Mouse (Mus musculus): Measurements from ENCODE around the gene Smim13. TPM values are rescaled to one million over a fixed set of nuclear protein-coding genes. Genes with fewer than 3 reads are reported as not detected.

The Smim13 gene
- polyA plus RNA-seq, 1 experiment from 2014 or later = 4.8 TPM

- H3K4me3 ChIP-seq (ENCODE audit: low read depth, low read length) = no peak overlapping the region
- WGBS = 87% methylated on average over 4 of the region's 4 CpGs
These were observed 41.9 kb downstream of the Smim13 start for GRCm38 (mm10) chr13:41291466-41291974.

DNA sequence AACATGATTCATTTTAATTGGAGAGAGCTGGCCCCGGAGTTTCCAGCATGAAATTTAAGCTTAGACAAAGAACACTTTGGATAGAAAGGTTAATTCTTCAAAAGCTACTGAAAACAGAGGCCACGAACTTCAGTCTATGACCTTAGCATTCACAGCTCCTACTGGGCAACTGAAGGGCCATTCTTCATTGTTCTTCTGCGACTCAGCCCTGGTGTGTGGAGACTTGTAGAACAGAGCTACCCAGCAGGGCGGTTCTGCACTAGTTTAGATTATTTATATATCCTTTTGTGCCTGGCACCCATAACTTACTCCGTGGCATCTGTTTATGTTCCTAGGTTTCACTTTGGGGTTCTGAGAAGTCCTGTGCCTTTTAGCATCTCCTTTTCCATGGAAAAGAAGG, 44.0 kb downstream of the Smim13 start:
- ATAC-seq = no peak
- no peak overlapping the region for H3K4me3 ChIP-seq (ENCODE audit: low read depth, low read length)
- H3K9me3 ChIP-seq (ENCODE audit: control insufficient read depth) = no peaks in the 10 kb centered on the region
- H3K4me1 ChIP-seq (replicated peaks; ENCODE audit: control insufficient read depth, insufficient read depth, low read length) = no peaks in the 10 kb centered on the region
- no peaks in the 10 kb centered on the region for H3K27me3 ChIP-seq (replicated peaks; ENCODE audit: control insufficient read depth, insufficient read depth, low read length)
- H3K4me2 ChIP-seq (replicated peaks; ENCODE audit: low read depth) = no peak overlapping the region
- WGBS = 58% methylated on average over 5 of the region's 5 CpGs
- H3K36me3 ChIP-seq (ENCODE audit: control insufficient read depth, insufficient read depth) = no peaks in the 10 kb centered on the region
- no peak overlapping the region for H3K9ac ChIP-seq (ENCODE audit: low read depth, low read length)
- no peak overlapping the region for H3K27ac ChIP-seq (ENCODE audit: low read depth, low read length)
- TF ChIP-seq CTCF (IDR thresholded peaks at IDR 0.05; ENCODE audit: low read depth) = no peak

More at GRCm38 (mm10) chr13:41291466-41291974, 41.9 kb downstream of the Smim13 start:
- H3K4me2 ChIP-seq (replicated peaks; ENCODE audit: low read depth) = no peak overlapping the region
- no peak for TF ChIP-seq CTCF (IDR thresholded peaks at IDR 0.05; ENCODE audit: low read depth)
- no peaks in the 10 kb centered on the region for H3K36me3 ChIP-seq (ENCODE audit: control insufficient read depth, insufficient read depth)
- no peaks in the 10 kb centered on the region for H3K9me3 ChIP-seq (ENCODE audit: control insufficient read depth)
- no peak overlapping the region for H3K9ac ChIP-seq (ENCODE audit: low read depth, low read length)
- H3K27me3 ChIP-seq (replicated peaks; ENCODE audit: control insufficient read depth, insufficient read depth, low read length) = no peaks in the 10 kb centered on the region
- no peak for ATAC-seq
- H3K27ac ChIP-seq (ENCODE audit: low read depth, low read length) = no peak overlapping the region
- H3K4me1 ChIP-seq (replicated peaks; ENCODE audit: control insufficient read depth, insufficient read depth, low read length) = no peaks in the 10 kb centered on the region

DNA sequence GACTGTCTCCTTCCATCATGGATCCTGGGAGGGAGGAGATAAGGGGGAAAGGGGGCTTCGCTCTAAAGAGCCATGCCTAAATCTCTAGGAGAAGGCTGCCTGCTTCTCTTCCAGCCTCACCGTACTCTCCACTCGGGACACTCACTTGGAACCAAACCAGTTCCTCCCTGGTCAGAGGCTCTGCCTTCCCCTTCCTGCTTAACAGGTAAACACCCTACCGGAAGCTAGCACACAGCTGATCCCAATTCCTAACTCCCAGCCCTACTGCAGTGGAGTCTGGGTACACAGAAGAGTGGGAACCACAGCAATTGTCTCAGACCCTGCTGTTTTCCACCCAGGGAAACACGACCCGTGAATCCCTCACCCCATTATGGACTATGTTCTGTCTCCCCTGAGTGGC, 46.2 kb downstream of the Smim13 start:
- WGBS = 64% methylated on average over 6 of the region's 6 CpGs
- H3K27me3 ChIP-seq (replicated peaks; ENCODE audit: control insufficient read depth, insufficient read depth, low read length) = no peaks in the 10 kb centered on the region
- TF ChIP-seq CTCF (IDR thresholded peaks at IDR 0.05; ENCODE audit: low read depth) = no peak
- no peak overlapping the region for H3K4me2 ChIP-seq (replicated peaks; ENCODE audit: low read depth)
- H3K4me1 ChIP-seq (replicated peaks; ENCODE audit: control insufficient read depth, insufficient read depth, low read length) = no peaks in the 10 kb centered on the region
- no peak for ATAC-seq
- H3K9me3 ChIP-seq (ENCODE audit: control insufficient read depth) = no peaks in the 10 kb centered on the region
- H3K27ac ChIP-seq (ENCODE audit: low read depth, low read length) = no peak overlapping the region
- H3K4me3 ChIP-seq (ENCODE audit: low read depth, low read length) = no peak overlapping the region
- no peak overlapping the region for H3K9ac ChIP-seq (ENCODE audit: low read depth, low read length)
- H3K36me3 ChIP-seq (ENCODE audit: control insufficient read depth, insufficient read depth) = no peaks in the 10 kb centered on the region

GRCm38 (mm10) chr13:41296396-41296795, 46.8 kb downstream of the Smim13 start:
- no peak overlapping the region for H3K9ac ChIP-seq (ENCODE audit: low read depth, low read length)
- H3K9me3 ChIP-seq (ENCODE audit: control insufficient read depth) = no peaks in the 10 kb centered on the region
- H3K4me2 ChIP-seq (replicated peaks; ENCODE audit: low read depth) = no peak overlapping the region
- WGBS = 88% methylated on average over 10 of the region's 10 CpGs
- TF ChIP-seq CTCF (IDR thresholded peaks at IDR 0.05; ENCODE audit: low read depth) = no peak
- H3K27ac ChIP-seq (ENCODE audit: low read depth, low read length) = no peak overlapping the region
- no peaks in the 10 kb centered on the region for H3K36me3 ChIP-seq (ENCODE audit: control insufficient read depth, insufficient read depth)
- no peaks in the 10 kb centered on the region for H3K4me1 ChIP-seq (replicated peaks; ENCODE audit: control insufficient read depth, insufficient read depth, low read length)
- ATAC-seq = no peak
- no peaks in the 10 kb centered on the region for H3K27me3 ChIP-seq (replicated peaks; ENCODE audit: control insufficient read depth, insufficient read depth, low read length)
- no peak overlapping the region for H3K4me3 ChIP-seq (ENCODE audit: low read depth, low read length)

- H3K36me3 ChIP-seq (ENCODE audit: control insufficient read depth, insufficient read depth) = no peaks in the 10 kb centered on the region
- H3K27ac ChIP-seq (ENCODE audit: low read depth, low read length) = no peak overlapping the region
- H3K9ac ChIP-seq (ENCODE audit: low read depth, low read length) = no peak overlapping the region
- H3K4me2 ChIP-seq (replicated peaks; ENCODE audit: low read depth) = no peak overlapping the region
- no peak overlapping the region for H3K4me3 ChIP-seq (ENCODE audit: low read depth, low read length)
- no peaks in the 10 kb centered on the region for H3K9me3 ChIP-seq (ENCODE audit: control insufficient read depth)
- H3K27me3 ChIP-seq (replicated peaks; ENCODE audit: control insufficient read depth, insufficient read depth, low read length) = no peaks in the 10 kb centered on the region
- no peaks in the 10 kb centered on the region for H3K4me1 ChIP-seq (replicated peaks; ENCODE audit: control insufficient read depth, insufficient read depth, low read length)
- no peak for ATAC-seq
- WGBS = 11% methylated on average over 2 of the region's 2 CpGs
- peak; percentile 39 for TF ChIP-seq CTCF (IDR thresholded peaks at IDR 0.05; ENCODE audit: low read depth)
These were observed 48.9 kb downstream of the Smim13 start for GRCm38 (mm10) chr13:41298533-41298932.

GRCm38 (mm10) chr13:41298996-41299395, 49.4 kb downstream of the Smim13 start:
- no peak for TF ChIP-seq CTCF (IDR thresholded peaks at IDR 0.05; ENCODE audit: low read depth)
- H3K9ac ChIP-seq (ENCODE audit: low read depth, low read length) = no peak overlapping the region
- no peaks in the 10 kb centered on the region for H3K9me3 ChIP-seq (ENCODE audit: control insufficient read depth)
- H3K4me3 ChIP-seq (ENCODE audit: low read depth, low read length) = no peak overlapping the region
- ATAC-seq = no peak
- H3K4me2 ChIP-seq (replicated peaks; ENCODE audit: low read depth) = no peak overlapping the region
- no peaks in the 10 kb centered on the region for H3K36me3 ChIP-seq (ENCODE audit: control insufficient read depth, insufficient read depth)
- 59% methylated on average over 5 of the region's 5 CpGs for WGBS
- H3K4me1 ChIP-seq (replicated peaks; ENCODE audit: control insufficient read depth, insufficient read depth, low read length) = no peaks in the 10 kb centered on the region
- no peaks in the 10 kb centered on the region for H3K27me3 ChIP-seq (replicated peaks; ENCODE audit: control insufficient read depth, insufficient read depth, low read length)
- no peak overlapping the region for H3K27ac ChIP-seq (ENCODE audit: low read depth, low read length)

- Histone ChIP-seq H3K36me3 (ENCODE audit: control insufficient read depth, insufficient read depth) (no peaks in the 10 kb centered on the region), H3K27me3 (replicated peaks; ENCODE audit: control insufficient read depth, insufficient read depth, low read length) (no peaks in the 10 kb centered on the region), H3K9ac (ENCODE audit: low read depth, low read length) (no peak overlapping the region), H3K27ac (ENCODE audit: low read depth, low read length) (no peak overlapping the region), H3K4me3 (ENCODE audit: low read depth, low read length) (no peak overlapping the region), H3K4me2 (replicated peaks; ENCODE audit: low read depth) (no peak overlapping the region), H3K9me3 (ENCODE audit: control insufficient read depth) (no peaks in the 10 kb centered on the region), H3K4me1 (replicated peaks; ENCODE audit: control insufficient read depth, insufficient read depth, low read length) (no peaks in the 10 kb centered on the region)
- no peak for ATAC-seq
- WGBS = 36% methylated on average over 4 of the region's 4 CpGs
- no peak for TF ChIP-seq CTCF (IDR thresholded peaks at IDR 0.05; ENCODE audit: low read depth)
These were observed 50.4 kb downstream of the Smim13 start for GRCm38 (mm10) chr13:41300037-41300436.
